Mouse (Mus musculus): Measurements from ENCODE around the gene D430041D05Rik.

DNA sequence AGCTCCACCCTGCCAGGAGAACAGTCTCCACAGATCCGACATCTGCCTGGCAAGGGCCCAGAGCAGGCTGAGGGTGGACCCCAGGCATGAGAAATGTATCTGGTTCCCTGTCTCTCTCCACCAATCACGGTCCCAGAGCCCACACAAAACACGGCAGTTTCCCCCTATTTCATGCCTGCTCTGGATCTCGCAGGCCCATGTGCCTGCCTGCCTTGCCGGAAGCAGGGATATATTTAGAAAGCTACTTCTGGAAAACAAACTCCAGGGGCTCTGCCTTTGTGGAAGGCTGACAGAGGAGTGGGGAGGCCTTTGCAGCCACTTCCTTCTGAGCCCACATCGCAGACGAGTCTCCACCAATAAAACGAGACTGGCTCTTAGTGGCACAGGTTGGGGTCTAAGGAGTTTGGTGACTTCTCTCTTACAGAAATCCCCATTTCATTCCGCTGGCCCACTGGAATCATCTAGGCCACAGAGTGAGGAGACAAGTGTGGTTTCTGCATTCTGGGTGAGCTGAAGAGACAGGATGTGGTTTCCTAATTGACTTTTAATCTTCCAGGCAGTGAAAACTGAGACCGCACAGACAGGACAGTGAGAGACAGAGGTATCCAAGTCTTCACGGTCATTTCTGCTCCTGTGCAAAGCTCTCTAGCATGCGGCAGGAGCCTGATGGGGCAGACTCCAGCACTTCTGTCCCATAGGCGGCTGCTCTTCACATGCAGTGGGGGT, 233.7 kb downstream of the D430041D05Rik start:
- TF ChIP-seq POLR2A (IDR thresholded peaks at IDR 0.05; ENCODE audit: low read depth, low read length) (no peak), EP300 (IDR thresholded peaks at IDR 0.05; ENCODE audit: low read length) (no peak), JUND (conservative IDR thresholded peaks at IDR 0.05; ENCODE audit: low read depth, low read length) (no peak), MAX (IDR thresholded peaks at IDR 0.05; ENCODE audit: low read length) (no peak), TCF12 (IDR thresholded peaks at IDR 0.05; ENCODE audit: low read depth, low read length) (no peak), TBP (conservative IDR thresholded peaks at IDR 0.05; ENCODE audit: low read depth, low read length) (no peak), CTCF (conservative IDR thresholded peaks at IDR 0.05 in 1 of 2, IDR thresholded peaks at IDR 0.05 in 1 of 2; ENCODE audit: low read depth in 2 of 2, low read length in 2 of 2) (no peak)
